Mouse (Mus musculus) limb, embryonic 14.5 days (tissue): ENCODE results near the gene Camk2d. TPM values are rescaled to one million over a fixed set of nuclear protein-coding genes. Genes with fewer than 3 reads are reported as not detected.

Experiments
- ATAC-seq: fragments of 200-750 bp; cut with Nextera tagmentation; 2 replicates; pipeline ENCODE4 v1.8.0; 2017; ENCODE audit warnings: low read depth, moderate number of reproducible peaks, moderate TSS enrichment; ENCODE audit not compliant: low FRiP score
- DNase-seq: peaks from one replicate; pipeline ENCODE4 v3.0.0-alpha.2; 2015; ENCODE audit warnings: low spot score
- H3K27ac ChIP-seq: fragments of 300-500 bp; sonication (generic); replicated peaks from 2 replicates; pipeline ENCODE4 v1.5.1; 2014; ENCODE audit warnings: low read depth, mild to moderate bottlenecking, low read length, moderate library complexity, mixed read lengths
- H3K27me3 ChIP-seq: fragments of 300-500 bp; sonication (generic); 2 replicates; pipeline ENCODE4 v1.6.1; 2014; ENCODE audit warnings: low read length, mixed read lengths; ENCODE audit not compliant: control insufficient read depth, insufficient read depth
- H3K36me3 ChIP-seq: fragments of 300-500 bp; sonication (generic); 2 replicates; pipeline ENCODE4 v1.6.1; 2014; ENCODE audit warnings: mild to moderate bottlenecking, low read length, moderate library complexity, mixed read lengths; ENCODE audit not compliant: control insufficient read depth, insufficient read depth
- H3K4me1 ChIP-seq: fragments of 300-500 bp; sonication (generic); 2 replicates; pipeline ENCODE4 v1.6.1; 2014; ENCODE audit warnings: antibody characterized with exemption, low read length, mixed read lengths; ENCODE audit not compliant: control insufficient read depth, insufficient read depth
- H3K4me2 ChIP-seq: fragments of 300-500 bp; sonication (generic); replicated peaks from 2 replicates; pipeline ENCODE4 v1.6.1; 2014; ENCODE audit warnings: low read depth, mild to moderate bottlenecking, low read length, moderate library complexity; ENCODE audit not compliant: severe bottlenecking
- H3K4me3 ChIP-seq: fragments of 300-500 bp; sonication (generic); replicated peaks from 2 replicates; pipeline ENCODE4 v1.5.1; 2014; ENCODE audit warnings: low read length
- H3K9ac ChIP-seq: fragments of 300-500 bp; sonication (generic); 2 replicates; pipeline ENCODE4 v1.6.1; 2014; ENCODE audit warnings: mild to moderate bottlenecking, low read depth, low read length, moderate library complexity; ENCODE audit not compliant: severe bottlenecking
- H3K9me3 ChIP-seq: fragments of 300-500 bp; sonication (generic); 2 replicates; pipeline ENCODE4 v1.6.1; 2016; ENCODE audit warnings: low read length; ENCODE audit not compliant: control insufficient read depth
- POLR2A ChIP-seq: fragments of 200-500 bp; IDR thresholded peaks from 2 replicates; pipeline ENCODE4 v1.8.0; 2012; ENCODE audit warnings: inconsistent platforms, mild to moderate bottlenecking, moderate library complexity, borderline replicate concordance; ENCODE audit not compliant: insufficient read depth, insufficient read length; ENCODE audit errors: extremely low read depth
- WGBS: fragments of 180-500 bp; shearing (Covaris S2); extraction: QIAGEN DNeasy Blood & Tissue Kit; methylation state at CpG from one replicate; pipeline ENCODE4 v1.1.7; 2014; 5-methylcytosine and 5-hydroxymethylcytosine counted together
- polyA plus RNA-seq, 2 experiments: library from polyadenylated mRNA; depleted of rRNA in 1 of 2; stranded (reverse) in 1 of 2; unstranded in 1 of 2; fragments of >200 nt; fragmentation: Nextera tagmentation in 1 of 2; extraction: Ambion mirVana in 1 of 2; gene quantifications; 2 replicates each; pipeline versions ENCODE4 v1.2.1 to v1.2.3; 2012 to 2014

Camk2d gene
- polyA plus RNA-seq, 2 experiments = 37.4 to 40.0 TPM

- Histone ChIP-seq H3K9ac (no peak overlapping the region), H3K36me3 (peaks cover 4% of the 10 kb centered on the region; the same call in 1 of the 2 replicates), H3K4me1 (peaks cover 12% of the 10 kb centered on the region), H3K27ac (no peak overlapping the region), H3K9me3 (no peaks in the 10 kb centered on the region), H3K27me3 (no peaks in the 10 kb centered on the region), H3K4me2 (0 out of 2 replicates have a peak overlapping the region, but pooled peaks have one; percentile 13), H3K4me3 (no peak overlapping the region)
- TF ChIP-seq POLR2A = no peak
- no peak for DNase-seq
- WGBS = 40% methylated on average over 10 of the region's 10 CpGs
- no peak for ATAC-seq
These were observed 3.8 kb downstream of the Camk2d start for GRCm38 (mm10) chr3:126599936-126600335.

DNA sequence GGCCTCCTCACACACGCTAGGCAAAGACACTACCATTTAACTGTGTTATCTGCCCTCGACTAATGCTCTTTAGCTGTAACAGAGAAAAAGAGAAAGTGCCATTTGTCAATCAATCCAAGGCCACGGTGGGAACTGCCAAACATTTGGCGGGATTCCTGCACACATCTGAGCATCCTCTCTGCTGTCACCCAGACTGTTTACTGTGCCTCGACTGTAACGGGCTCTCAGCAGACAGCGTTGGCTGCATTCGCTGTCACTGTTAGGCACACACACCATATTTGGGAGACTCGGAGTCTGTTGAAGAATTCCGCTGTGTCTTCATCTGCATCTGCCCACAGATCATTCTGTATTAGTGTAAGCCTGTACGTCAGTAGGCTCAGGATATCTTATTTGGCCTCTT is 6.7 kb downstream of the Camk2d start:
- DNase-seq (no peak), ATAC-seq (no peak)
- Histone ChIP-seq H3K4me3 (no peak overlapping the region), H3K9me3 (no peaks in the 10 kb centered on the region), H3K4me2 (no peak overlapping the region), H3K9ac (no peak overlapping the region), H3K4me1 (peaks cover 12% of the 10 kb centered on the region), H3K27me3 (no peaks in the 10 kb centered on the region), H3K36me3 (peaks cover 4% of the 10 kb centered on the region; the same call in 1 of the 2 replicates), H3K27ac (no peak overlapping the region)
- WGBS = 76% methylated on average over 11 of the region's 11 CpGs
- TF ChIP-seq POLR2A = no peak

- no peak overlapping the region for H3K4me2 ChIP-seq
- ATAC-seq (no peak), DNase-seq (no peak)
- no peak overlapping the region for H3K4me3 ChIP-seq
- peaks cover 4% of the 10 kb centered on the region; the same call in 1 of the 2 replicates for H3K36me3 ChIP-seq
- 83% methylated on average over 9 of the region's 9 CpGs for WGBS
- no peak for TF ChIP-seq POLR2A
- H3K27ac ChIP-seq = no peak overlapping the region
- no peaks in the 10 kb centered on the region for H3K27me3 ChIP-seq
- H3K4me1 ChIP-seq = peaks cover 6% of the 10 kb centered on the region
- H3K9ac ChIP-seq = no peak overlapping the region
- no peaks in the 10 kb centered on the region for H3K9me3 ChIP-seq
These were observed 8.7 kb downstream of the Camk2d start for GRCm38 (mm10) chr3:126604656-126605434.

- H3K4me1 ChIP-seq = peaks cover 5% of the 10 kb centered on the region; the same call in 1 of the 2 replicates
- H3K9ac ChIP-seq = no peak overlapping the region
- DNase-seq = no peak
- H3K4me3 ChIP-seq = no peak overlapping the region
- no peaks in the 10 kb centered on the region for H3K36me3 ChIP-seq
- H3K27me3 ChIP-seq = no peaks in the 10 kb centered on the region
- ATAC-seq = no peak
- no peak overlapping the region for H3K27ac ChIP-seq
- no peak for TF ChIP-seq POLR2A
- 58% methylated on average over 5 of the region's 5 CpGs for WGBS
- no peaks in the 10 kb centered on the region for H3K9me3 ChIP-seq
- no peak overlapping the region for H3K4me2 ChIP-seq
These were observed 13.2 kb downstream of the Camk2d start for GRCm38 (mm10) chr3:126609310-126609709.

- no peak for DNase-seq
- no peaks in the 10 kb centered on the region for H3K27me3 ChIP-seq
- H3K9ac ChIP-seq = no peak overlapping the region
- H3K4me1 ChIP-seq = peaks cover 5% of the 10 kb centered on the region; the same call in 1 of the 2 replicates
- no peaks in the 10 kb centered on the region for H3K36me3 ChIP-seq
- TF ChIP-seq POLR2A = no peak
- no peak overlapping the region for H3K27ac ChIP-seq
- H3K4me3 ChIP-seq = no peak overlapping the region
- WGBS = 68% methylated on average over 14 of the region's 14 CpGs
- ATAC-seq = no peak
- no peak overlapping the region for H3K4me2 ChIP-seq
- H3K9me3 ChIP-seq = no peaks in the 10 kb centered on the region
These were observed 13.8 kb downstream of the Camk2d start for GRCm38 (mm10) chr3:126609795-126610451.
